Mouse (Mus musculus): ENCODE measurements around the gene AC109138.7.

AC109138.7 gene

DNA sequence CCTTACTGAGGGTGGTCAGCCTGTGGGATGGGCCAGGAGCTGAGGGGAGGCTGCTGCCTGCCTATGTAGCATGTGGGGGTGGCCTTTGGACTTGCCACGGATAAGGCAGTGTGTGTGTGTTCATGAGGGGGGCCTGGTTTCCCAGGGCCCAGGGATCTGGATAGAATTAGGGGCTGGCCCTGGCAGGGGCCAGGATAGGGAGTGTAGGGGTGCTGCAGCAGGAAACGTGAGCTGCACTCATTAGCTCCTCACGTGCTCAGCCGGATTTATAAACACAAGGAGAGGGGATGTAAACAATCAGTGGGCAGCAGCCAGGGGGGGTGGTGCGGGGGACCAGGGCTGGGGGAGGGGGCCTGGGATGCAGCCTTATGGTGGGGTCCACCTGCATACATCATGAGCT, 3.0 kb downstream of the AC109138.7 start:
- 47% methylated on average over 5 of the region's 5 CpGs for WGBS

DNA sequence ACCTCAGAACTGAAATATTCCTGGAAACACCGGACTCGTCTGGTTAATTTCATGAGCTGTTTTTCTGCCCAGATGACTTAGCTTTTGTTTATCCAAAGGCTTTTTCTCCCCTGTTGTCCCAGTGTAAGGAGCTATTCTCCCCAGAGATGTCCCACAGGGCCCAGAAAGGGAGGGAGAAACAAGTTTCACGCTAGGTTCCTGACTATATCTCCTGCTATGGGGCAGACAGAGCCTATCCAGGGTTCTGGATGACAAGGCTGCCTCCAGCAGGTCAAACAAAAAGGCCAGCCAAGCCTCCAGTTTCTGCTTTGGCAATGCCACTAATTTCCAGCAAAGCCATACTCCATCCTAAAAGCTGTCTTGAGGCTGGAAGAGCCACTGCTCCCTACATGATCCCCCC, 3.7 kb downstream of the AC109138.7 start:
- WGBS, result 69% methylated on average over 3 of the region's 3 CpGs

- 95% methylated on average over 11 of the region's 11 CpGs for WGBS
Measured at GRCm38 (mm10) chr19:4218293-4218692, 4.1 kb downstream of the AC109138.7 start.

- WGBS, result 88% methylated on average over 1 of the region's 1 CpGs
Measured at GRCm38 (mm10) chr19:4218784-4219183, 4.6 kb downstream of the AC109138.7 start.

DNA sequence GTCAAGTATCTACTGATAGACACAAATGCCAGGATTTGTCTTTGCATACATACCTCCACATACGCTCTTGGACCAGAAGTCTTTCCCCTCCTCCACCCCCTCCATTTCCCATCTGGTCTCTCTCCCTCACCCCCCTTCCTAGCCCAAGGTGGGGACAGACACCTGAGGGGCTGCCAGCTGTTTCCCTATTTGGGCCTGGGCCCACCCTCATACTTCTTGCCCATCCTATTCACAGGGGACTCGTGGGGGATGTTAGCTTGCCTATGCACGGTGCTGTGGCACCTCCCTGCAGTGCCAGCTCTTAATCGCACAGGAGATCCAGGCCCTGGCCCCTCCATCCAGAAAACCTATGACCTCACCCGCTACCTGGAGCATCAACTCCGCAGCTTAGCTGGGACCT, 5.8 kb downstream of the AC109138.7 start:
- 87% methylated on average over 6 of the region's 6 CpGs for WGBS

DNA sequence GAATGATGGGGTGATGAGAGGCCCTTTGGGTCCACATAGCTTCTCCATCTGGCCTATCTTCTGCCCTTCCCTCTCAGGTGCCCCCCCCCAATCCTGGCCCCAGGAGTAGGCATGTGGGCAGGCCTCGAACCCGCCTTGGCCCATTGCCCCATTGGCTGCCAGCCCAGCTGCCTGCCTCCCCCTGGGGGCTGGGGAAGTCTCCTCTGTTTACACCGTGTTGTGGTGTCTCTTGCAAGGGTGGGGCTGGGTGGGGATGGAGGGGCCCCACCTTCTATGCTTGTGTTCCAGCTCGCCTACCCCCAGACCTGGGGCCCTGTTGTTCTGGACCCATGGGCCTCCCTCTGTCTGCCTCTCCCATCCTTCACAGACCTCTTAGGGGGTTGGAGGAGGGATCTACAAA, 6.3 kb downstream of the AC109138.7 start:
- 39% methylated on average over 4 of the region's 4 CpGs for WGBS

DNA sequence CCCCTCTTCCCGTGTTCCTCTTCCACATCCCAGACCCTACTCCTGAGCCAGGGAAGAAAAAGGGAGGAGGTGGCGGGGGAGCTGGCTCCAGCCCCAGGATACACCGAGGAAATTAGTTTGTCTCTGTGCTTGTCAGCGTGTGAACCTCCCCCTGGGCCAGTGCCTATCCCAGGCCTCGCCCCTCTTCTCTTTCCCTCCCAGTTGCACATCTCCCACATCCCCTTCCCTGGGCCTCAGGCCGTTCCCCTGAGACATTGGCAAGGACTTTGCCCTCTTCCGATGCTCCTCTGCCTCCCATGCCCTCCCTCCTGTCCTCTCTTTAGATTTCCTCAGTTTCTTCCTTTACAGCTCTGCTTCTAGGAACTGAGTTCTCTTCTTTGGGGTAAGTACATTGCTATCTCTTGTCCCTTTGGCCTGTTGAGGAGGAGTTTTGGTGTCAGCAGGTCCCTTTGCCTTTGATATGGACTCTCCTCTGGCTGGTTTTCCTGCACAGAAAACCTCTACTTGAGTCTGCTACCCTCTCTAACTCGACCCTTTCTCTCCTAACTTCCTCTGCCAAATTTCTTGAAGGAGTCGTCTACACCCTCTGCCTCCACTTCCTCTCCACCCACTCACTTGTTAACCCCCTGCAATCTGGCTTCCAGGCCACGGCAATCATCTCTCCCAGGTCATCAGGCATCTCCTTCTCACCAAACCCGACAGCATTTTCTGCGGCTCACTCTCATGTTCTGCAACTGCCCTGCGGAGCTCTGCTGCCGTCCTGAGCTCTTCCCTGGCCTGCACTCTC, 7.0 kb downstream of the AC109138.7 start:
- 48% methylated on average over 14 of the region's 14 CpGs for WGBS

GRCm38 (mm10) chr19:4222165-4222564, 8.0 kb downstream of the AC109138.7 start:
- WGBS, result 83% methylated on average over 11 of the region's 11 CpGs

DNA sequence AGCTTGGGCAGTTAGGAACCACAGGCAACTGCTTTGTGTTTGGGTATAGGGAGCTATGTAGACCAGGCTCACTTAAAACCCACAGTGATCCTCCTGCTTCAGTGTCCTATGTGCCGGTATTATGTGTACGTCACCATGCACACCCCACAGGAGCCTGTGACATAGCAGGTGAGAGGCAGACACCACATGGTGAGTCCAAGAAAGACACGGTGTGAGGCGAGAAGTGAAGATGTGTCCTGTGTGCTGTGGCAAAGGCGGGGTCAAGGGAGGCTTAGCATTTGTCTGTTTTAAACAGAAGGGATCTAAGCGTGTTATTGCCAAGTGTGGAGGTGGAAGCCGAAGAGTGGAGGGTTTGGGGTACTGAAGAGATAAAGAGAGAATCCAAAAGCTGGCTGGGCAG, 12.6 kb downstream of the AC109138.7 start:
- 79% methylated on average over 7 of the region's 7 CpGs for WGBS

- 87% methylated on average over 5 of the region's 5 CpGs for WGBS
Measured at GRCm38 (mm10) chr19:4227446-4227845, 13.3 kb downstream of the AC109138.7 start.

GRCm38 (mm10) chr19:4227894-4228678, 13.9 kb downstream of the AC109138.7 start:
- WGBS, result 28% methylated on average over 8 of the region's 8 CpGs

- WGBS, result 82% methylated on average over 4 of the region's 4 CpGs
Measured at GRCm38 (mm10) chr19:4228891-4229290, 14.7 kb downstream of the AC109138.7 start.

DNA sequence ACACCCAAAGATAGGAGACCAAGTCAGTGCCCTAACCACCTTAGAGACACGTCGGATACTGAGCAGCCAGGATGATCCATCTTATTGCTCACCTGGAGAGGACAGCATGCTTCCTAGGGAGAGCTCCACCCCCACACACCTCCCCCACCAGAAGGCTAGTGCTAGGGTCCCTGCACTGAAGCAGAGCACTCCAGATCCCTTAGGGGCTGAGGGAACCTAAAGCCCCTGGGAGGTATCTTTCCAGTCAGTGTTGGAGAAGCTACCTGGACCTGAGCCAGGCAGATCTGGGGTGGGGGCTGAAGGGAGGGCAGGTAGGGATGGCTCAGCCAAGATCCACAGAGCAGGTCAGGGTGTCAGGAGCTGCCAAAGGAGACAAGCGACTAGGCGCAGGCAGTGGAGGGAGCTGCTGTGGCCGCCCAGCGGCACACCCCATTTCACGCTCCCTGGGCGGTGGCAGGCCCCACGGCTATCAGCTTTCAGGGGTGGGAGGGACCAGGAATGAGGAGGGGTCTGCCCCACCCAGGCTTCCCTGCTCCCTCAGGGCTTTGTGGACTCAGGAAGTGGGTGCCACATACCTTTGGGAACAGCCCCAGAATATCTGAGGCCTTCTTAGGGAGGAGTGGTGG, 15.4 kb downstream of the AC109138.7 start:
- 75% methylated on average over 9 of the region's 9 CpGs for WGBS

DNA sequence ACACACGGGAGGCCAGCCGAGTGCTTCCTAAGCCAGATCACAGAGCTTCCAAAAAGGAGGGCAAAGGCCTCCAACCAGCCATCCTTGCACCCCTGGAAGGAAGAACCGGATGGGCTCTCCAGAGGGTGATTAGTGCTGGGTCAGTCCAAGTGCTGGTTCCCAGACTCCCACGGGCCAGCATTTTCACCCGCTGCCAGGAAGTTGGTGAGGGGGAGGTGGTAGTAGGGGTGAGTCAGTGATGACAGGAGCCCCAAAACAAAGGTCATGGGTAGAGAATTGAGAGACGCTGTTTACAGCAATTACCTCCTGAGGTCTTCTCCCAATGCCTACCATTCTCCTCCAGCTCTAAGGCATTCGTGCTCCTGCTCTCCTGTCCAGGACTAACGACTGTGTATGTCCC, 16.3 kb downstream of the AC109138.7 start:
- WGBS, result 56% methylated on average over 8 of the region's 8 CpGs

GRCm38 (mm10) chr19:4231253-4232185, 17.4 kb downstream of the AC109138.7 start, which contains the start of gene Pold4:
TSS of gene Pold4 (plus strand) at chr19:4231899.
- WGBS, result 7% methylated on average over 26 of the region's 26 CpGs

DNA sequence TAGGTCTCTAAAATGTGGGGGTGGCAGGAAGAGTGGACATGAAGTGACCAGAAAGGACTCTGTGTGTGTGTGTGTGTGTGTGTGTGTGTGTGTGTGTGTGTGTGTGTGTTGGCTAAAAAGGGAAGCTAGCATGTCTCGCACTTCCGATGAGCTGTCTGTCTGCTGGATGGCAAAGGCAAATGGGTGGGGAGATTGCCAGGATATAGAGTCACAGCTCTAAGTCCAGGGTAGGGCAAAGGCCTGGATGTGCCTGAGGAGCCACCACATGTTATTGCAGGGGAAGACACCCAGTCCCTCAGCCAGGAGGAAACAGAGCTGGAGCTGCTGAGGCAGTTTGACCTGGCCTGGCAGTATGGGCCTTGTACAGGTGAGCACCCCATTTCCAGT, 18.0 kb downstream of the AC109138.7 start:
- 0% methylated on average over 2 of the region's 2 CpGs for WGBS

GRCm38 (mm10) chr19:4232651-4233050, 18.5 kb downstream of the AC109138.7 start:
- WGBS, result 80% methylated on average over 7 of the region's 7 CpGs

DNA sequence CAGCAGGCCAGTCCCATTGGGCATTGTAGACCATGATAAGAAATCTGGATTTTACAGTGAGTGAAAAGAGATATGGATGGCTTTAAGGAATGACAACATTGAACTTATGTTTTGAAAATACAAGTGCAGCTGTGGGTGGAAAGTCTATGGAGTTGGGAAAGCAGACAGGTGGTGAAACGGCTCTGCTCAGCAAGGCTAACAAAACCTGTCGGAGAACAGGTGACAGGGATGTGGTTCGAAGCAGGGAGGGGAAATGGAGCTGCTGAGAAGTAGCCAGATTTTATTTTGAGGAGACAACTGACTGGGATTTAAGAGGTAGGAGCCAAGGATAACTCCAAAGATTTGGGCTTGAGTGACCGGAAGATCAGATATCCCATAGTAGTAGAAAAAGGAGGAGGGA, 20.4 kb downstream of the AC109138.7 start:
- WGBS, result 50% methylated on average over 4 of the region's 4 CpGs

- WGBS, result 75% methylated on average over 8 of the region's 8 CpGs
Measured at GRCm38 (mm10) chr19:4240247-4240668, 26.1 kb downstream of the AC109138.7 start.

- WGBS, result 73% methylated on average over 3 of the region's 3 CpGs
Measured at GRCm38 (mm10) chr19:4242416-4242815, 28.3 kb downstream of the AC109138.7 start.

DNA sequence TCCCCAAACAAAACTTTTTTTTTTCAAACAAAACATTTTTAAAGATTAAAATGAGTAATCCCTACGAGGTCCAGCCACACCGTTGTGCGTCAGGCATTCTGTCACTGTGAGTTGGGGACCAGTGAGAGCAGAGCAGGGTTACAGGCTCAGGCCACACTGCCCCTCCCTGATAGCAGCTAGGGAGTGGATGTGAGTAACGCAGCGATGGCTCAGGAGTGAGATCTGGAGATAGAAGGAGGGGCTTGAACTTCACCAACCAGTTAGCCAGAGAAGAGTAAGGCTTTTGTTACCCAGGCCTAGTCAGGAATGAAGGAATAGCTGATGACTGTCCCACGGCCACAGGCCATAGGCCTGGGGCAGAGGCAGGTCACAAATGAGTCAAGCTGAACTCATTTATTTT, 30.6 kb downstream of the AC109138.7 start:
- 96% methylated on average over 6 of the region's 6 CpGs for WGBS
